Mouse (Mus musculus) G1E-ER4 (cell line): ENCODE results near the gene Gm20388. TPM values are rescaled to one million over a fixed set of nuclear protein-coding genes. Genes with fewer than 3 reads are reported as not detected.

Source experiments
- GATA1 ChIP-seq: IDR thresholded peaks from one replicate; pipeline ENCODE4 v1.8.0; 2012; ENCODE audit warnings: low read length, inconsistent platforms
- polyA plus RNA-seq: library from polyadenylated mRNA; stranded (reverse); fragments of >175 nt; gene quantifications from 2 replicates; pipeline ENCODE4 v1.2.3, GENCODE M21; 2012

The Gm20388 gene
- polyA plus RNA-seq, 1 experiment: not detected

GRCm38 (mm10) chr8:120229574-120229916 is 318.9 kb downstream of the Gm20388 start:
- TF ChIP-seq GATA1: no peak

GRCm38 (mm10) chr8:120230081-120230480 is 319.4 kb downstream of the Gm20388 start:
- TF ChIP-seq GATA1: no peak

GRCm38 (mm10) chr8:120230715-120231614 is 320.3 kb downstream of the Gm20388 start:
- no peak for TF ChIP-seq GATA1

GRCm38 (mm10) chr8:120231870-120232269 is 321.2 kb downstream of the Gm20388 start:
- TF ChIP-seq GATA1: no peak

GRCm38 (mm10) chr8:120232398-120232797 is 321.8 kb downstream of the Gm20388 start:
- no peak for TF ChIP-seq GATA1

- TF ChIP-seq GATA1: no peak
Measured at GRCm38 (mm10) chr8:120232913-120233312, 322.3 kb downstream of the Gm20388 start.

GRCm38 (mm10) chr8:120234457-120234856 is 323.8 kb downstream of the Gm20388 start:
- TF ChIP-seq GATA1: no peak

- no peak for TF ChIP-seq GATA1
Measured at GRCm38 (mm10) chr8:120234866-120235265, 324.2 kb downstream of the Gm20388 start.

- TF ChIP-seq GATA1: no peak
Measured at GRCm38 (mm10) chr8:120243222-120243621, 332.6 kb downstream of the Gm20388 start.

- TF ChIP-seq GATA1: no peak
Measured at GRCm38 (mm10) chr8:120243916-120244451, 333.3 kb downstream of the Gm20388 start.

GRCm38 (mm10) chr8:120244553-120244952 is 333.9 kb downstream of the Gm20388 start:
- no peak for TF ChIP-seq GATA1

GRCm38 (mm10) chr8:120247618-120248017 is 337.0 kb downstream of the Gm20388 start:
- TF ChIP-seq GATA1: no peak

- TF ChIP-seq GATA1: no peak
Measured at GRCm38 (mm10) chr8:120248031-120248430, 337.4 kb downstream of the Gm20388 start.

GRCm38 (mm10) chr8:120248451-120248850 is 337.8 kb downstream of the Gm20388 start:
- TF ChIP-seq GATA1: no peak

GRCm38 (mm10) chr8:120249800-120250336 is 339.2 kb downstream of the Gm20388 start:
- no peak for TF ChIP-seq GATA1

- no peak for TF ChIP-seq GATA1
Measured at GRCm38 (mm10) chr8:120250750-120251410, 340.2 kb downstream of the Gm20388 start.
